ENCODE assay signal across 9 mouse cellular contexts in the genomic region with DNA sequence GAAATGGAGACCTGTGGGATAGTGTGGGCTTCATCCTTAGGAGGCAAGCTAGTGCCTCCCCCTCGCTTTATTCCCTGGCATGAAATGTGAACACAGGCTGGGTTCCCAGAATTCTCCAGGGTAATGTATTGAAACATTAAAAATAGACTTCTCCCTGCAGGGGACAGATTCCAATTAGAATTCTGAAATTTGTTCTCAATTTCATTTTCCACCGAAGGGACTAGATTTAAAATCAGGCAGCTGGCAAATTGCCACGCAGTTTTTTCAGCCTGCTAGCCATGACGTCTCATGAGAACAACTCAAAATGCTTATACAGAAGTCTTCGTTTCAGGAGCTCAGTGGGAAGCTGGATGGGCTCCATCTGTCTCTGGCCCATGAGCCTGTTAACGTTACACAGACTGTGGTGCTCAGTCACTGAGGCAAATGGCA.
DNase-seq lines count a peak whose midpoint lies in the region; ATAC-seq and TF ChIP-seq lines count a peak whose summit lies in the region.
"Had no signal": no experiment of that assay in that cellular context is flagged by ENCODE, and none has a peak within 500 bp of the region (broad histone marks: within the 10 kb centered on the region; RNA-seq: fewer than 3 reads in every experiment).

No protein-coding gene starts in this region.

- intact Hi-C loops in left cerebral cortex, postnatal 25 days (cut with DNase I) = no loop called here

- H3K4me1 ChIP-seq in heart, embryonic 12.5 days (replicated peaks) = no peaks in the 10 kb centered on the region
- H3K4me1 ChIP-seq in forebrain, embryonic 16.5 days (replicated peaks; ENCODE audit: control insufficient read depth, insufficient read depth, low read length) = peaks cover 5% of the 10 kb centered on the region; the same call in 1 of the 2 replicates
- H3K4me1 ChIP-seq in thymus, adult 2 months (replicated peaks; ENCODE audit: control insufficient read depth, insufficient read depth, low read length) = no peaks in the 10 kb centered on the region
- H3K4me1 ChIP-seq: liver, embryonic 15.5 days had no signal

- no peaks in the 10 kb centered on the region for H3K9me3 ChIP-seq in heart, embryonic 12.5 days (replicated peaks)
- H3K9me3 ChIP-seq in forebrain, embryonic 16.5 days (ENCODE audit: control insufficient read depth, low read length) = no peaks in the 10 kb centered on the region
- H3K9me3 ChIP-seq: liver, embryonic 15.5 days had no signal

- no peak overlapping the region for H3K4me3 ChIP-seq in heart, embryonic 12.5 days
- H3K4me3 ChIP-seq in forebrain, embryonic 16.5 days (replicated peaks; ENCODE audit: low read length) = no peak overlapping the region
- H3K4me3 ChIP-seq in thymus, adult 2 months (ENCODE audit: control insufficient read depth, insufficient read depth, low read length) = no peak overlapping the region
- H3K4me3 ChIP-seq: liver, embryonic 15.5 days had no signal

- H3K4me2 ChIP-seq in heart, embryonic 12.5 days = no peak overlapping the region
- no peak overlapping the region for H3K4me2 ChIP-seq in forebrain, embryonic 16.5 days (ENCODE audit: low read length)
- H3K4me2 ChIP-seq: liver, embryonic 15.5 days had no signal

- H3K27me3 ChIP-seq in heart, embryonic 12.5 days (replicated peaks) = no peaks in the 10 kb centered on the region
- no peaks in the 10 kb centered on the region for H3K27me3 ChIP-seq in forebrain, embryonic 16.5 days (replicated peaks; ENCODE audit: control insufficient read depth, insufficient read depth, low read length)
- no peaks in the 10 kb centered on the region for H3K27me3 ChIP-seq in thymus, adult 2 months (ENCODE audit: control insufficient read depth, insufficient read depth, low read length)
- H3K27me3 ChIP-seq: liver, embryonic 15.5 days had no signal

- TF ChIP-seq POLR2A in thymus, adult 2 months (IDR thresholded peaks at IDR 0.05; ENCODE audit: control insufficient read depth, extremely low read depth, insufficient read depth, low read length, poor library complexity) = no peak

- 64% methylated on average over 6 of the region's 6 CpGs for WGBS in heart, embryonic 12.5 days
- 27% methylated on average over 6 of the region's 6 CpGs for WGBS in forebrain, embryonic 16.5 days
- WGBS in thymus, adult 2 months = 84% methylated on average over 6 of the region's 6 CpGs

- DNase-seq in heart, adult 11 months = peak; percentile 94
- peak; percentile 48 for DNase-seq in adrenal gland, postnatal 14 days
- peak; percentile 20 to 40 for DNase-seq in kidney, adult 8-10 months
- peak; percentile 85 for DNase-seq in left cerebral cortex, postnatal 25 days (ENCODE audit: low spot score in 2 of 2)
- no peak for DNase-seq in thymus, adult 2 months
- no peak for DNase-seq in spleen, postnatal 4 days (ENCODE audit: low spot score in 2 of 2)

- no peak for TF ChIP-seq CTCF in thymus, adult 2 months (IDR thresholded peaks at IDR 0.05; ENCODE audit: borderline replicate concordance, control insufficient read depth, extremely low read depth, insufficient read depth, low read length, poor library complexity)

- H3K9ac ChIP-seq in heart, embryonic 12.5 days = no peak overlapping the region
- H3K9ac ChIP-seq in forebrain, embryonic 16.5 days (replicated peaks; ENCODE audit: low read depth, low read length) = no peak overlapping the region
- H3K9ac ChIP-seq: liver, embryonic 15.5 days had no signal

- H3K27ac ChIP-seq in heart, embryonic 12.5 days (ENCODE audit: poor library complexity, severe bottlenecking) = no peak overlapping the region
- H3K27ac ChIP-seq in forebrain, embryonic 16.5 days (ENCODE audit: low read length) = peak overlapping the region; percentile 35; the same call in 1 of the 2 replicates
- H3K27ac ChIP-seq in thymus, adult 2 months (ENCODE audit: control insufficient read depth, insufficient read depth, low read length) = no peak overlapping the region
- H3K27ac ChIP-seq: liver, embryonic 15.5 days had no signal

- H3K36me3 ChIP-seq in heart, embryonic 12.5 days = no peaks in the 10 kb centered on the region
- H3K36me3 ChIP-seq in forebrain, embryonic 16.5 days (ENCODE audit: control insufficient read depth, insufficient read depth) = no peaks in the 10 kb centered on the region
- H3K36me3 ChIP-seq in thymus, adult 2 months (ENCODE audit: control insufficient read depth, insufficient read depth, low read length) = no peaks in the 10 kb centered on the region
- H3K36me3 ChIP-seq: liver, embryonic 15.5 days had no signal

- ATAC-seq in heart, embryonic 12.5 days (ENCODE audit: insufficient number of reproducible peaks, low FRiP score) = no peak
- peak; percentile 80 for ATAC-seq in forebrain, embryonic 16.5 days

Comparison
In these comparisons a context has a peak if more than half of its experiments do, and no peak if none do; other contexts are left out.
1. DNase-seq: peak in heart, adult 11 months (single experiment), adrenal gland, postnatal 14 days (single experiment), kidney, adult 8-10 months (2 of 2) and left cerebral cortex, postnatal 25 days (2 of 2); none in thymus, adult 2 months (single experiment) and spleen, postnatal 4 days (0 of 2).